Mouse (Mus musculus) heart, postnatal 0 days (tissue): ENCODE data around the gene BC028528. TPM values are rescaled to one million over a fixed set of nuclear protein-coding genes. Genes with fewer than 3 reads are reported as not detected.

ENCODE experiments used
- ATAC-seq: fragments of 200-750 bp; cut with Nextera tagmentation; 2 replicates; pipeline ENCODE4 v1.8.0; 2017; ENCODE audit warnings: low read depth, moderate number of reproducible peaks, moderate library complexity; ENCODE audit not compliant: insufficient read depth
- DNase-seq: peaks from one replicate; pipeline ENCODE4 v3.0.0-alpha.2; 2016; ENCODE audit warnings: low spot score
- H3K27ac ChIP-seq: fragments of 300-500 bp; sonication (generic); 2 replicates; pipeline ENCODE4 v1.5.1; 2014; ENCODE audit warnings: low read depth, mild to moderate bottlenecking
- H3K27me3 ChIP-seq: fragments of 300-500 bp; sonication (generic); 2 replicates; pipeline ENCODE4 v1.6.1; 2014; ENCODE audit warnings: low read length, mixed read lengths; ENCODE audit not compliant: control insufficient read depth, insufficient read depth
- H3K36me3 ChIP-seq: fragments of 300-500 bp; sonication (generic); replicated peaks from 2 replicates; pipeline ENCODE4 v1.6.1; 2014; ENCODE audit warnings: low read length, mixed read lengths; ENCODE audit not compliant: control insufficient read depth, insufficient read depth
- H3K4me1 ChIP-seq: fragments of 300-500 bp; sonication (generic); 2 replicates; pipeline ENCODE4 v1.6.1; 2014; ENCODE audit warnings: antibody characterized with exemption; ENCODE audit not compliant: control insufficient read depth, insufficient read depth
- H3K4me2 ChIP-seq: fragments of 300-500 bp; sonication (generic); 2 replicates; pipeline ENCODE4 v1.6.1; 2014; ENCODE audit warnings: low read depth, mild to moderate bottlenecking, low read length, moderate library complexity
- H3K4me3 ChIP-seq: fragments of 300-500 bp; sonication (generic); 2 replicates; pipeline ENCODE4 v1.5.1; 2014; ENCODE audit warnings: low read depth, low read length
- H3K9ac ChIP-seq: fragments of 300-500 bp; sonication (generic); replicated peaks from 2 replicates; pipeline ENCODE4 v1.6.1; 2014; ENCODE audit warnings: low read depth, low read length, mixed read lengths
- H3K9me3 ChIP-seq: fragments of 300-500 bp; sonication (generic); replicated peaks from 2 replicates; pipeline ENCODE4 v1.6.1; 2016; ENCODE audit warnings: low read length; ENCODE audit not compliant: control insufficient read depth
- CTCF ChIP-seq: IDR thresholded peaks from 2 replicates; pipeline ENCODE4 v1.5.1; 2016; ENCODE audit warnings: antibody characterized with exemption, control low read depth, low read depth
- EP300 ChIP-seq: IDR thresholded peaks from 2 replicates; pipeline ENCODE4 v1.6.1; 2016; ENCODE audit warnings: antibody characterized with exemption, low read depth
- WGBS: fragments of 180-500 bp; shearing (Covaris S2); extraction: QIAGEN DNeasy Blood & Tissue Kit; methylation state at CpG from one replicate; pipeline ENCODE4 v1.1.7; 2014; 5-methylcytosine and 5-hydroxymethylcytosine counted together
- polyA plus RNA-seq: library from polyadenylated mRNA; unstranded; fragments of >200 nt; fragmentation: Nextera tagmentation; extraction: Ambion mirVana; gene quantifications from 2 replicates; pipeline ENCODE4 v1.2.1, GENCODE M21; 2015
- total RNA-seq: library from RNA; depleted of rRNA; stranded (reverse); fragments of >200 nt; gene quantifications from 2 replicates; pipeline ENCODE4 v1.2.3, GENCODE M21; 2014; ENCODE audit warnings: low replicate concordance

The BC028528 gene
- total and polyA plus RNA-seq, 2 experiments from 2014 or later = 5.3 to 38.0 TPM

DNA sequence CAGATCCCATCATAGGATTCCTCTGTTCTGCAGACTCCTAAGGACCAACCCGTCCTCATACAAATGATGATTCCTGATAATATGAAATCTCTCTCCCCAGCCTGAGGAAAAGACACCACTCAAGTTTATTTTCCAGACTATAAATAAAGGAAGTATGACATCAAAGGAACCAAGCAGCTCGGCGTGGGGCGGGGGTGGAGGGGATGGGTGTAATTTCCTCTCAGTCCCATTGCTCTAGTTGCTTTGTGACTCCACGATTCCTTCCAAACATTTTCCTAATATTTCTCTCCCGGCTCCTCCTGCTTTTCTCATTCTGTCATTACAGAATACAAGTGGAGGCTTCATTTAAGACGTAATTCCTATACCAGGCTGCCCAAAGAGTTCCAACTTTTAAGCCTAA, 1.3 kb upstream of the BC028528 start:
- H3K27me3 ChIP-seq = no peaks in the 10 kb centered on the region
- H3K4me1 ChIP-seq = peaks cover 18% of the 10 kb centered on the region; the same call in 1 of the 2 replicates
- peak overlapping the region; percentile 64 for H3K4me2 ChIP-seq
- no peaks in the 10 kb centered on the region for H3K9me3 ChIP-seq
- H3K36me3 ChIP-seq = peaks cover 14% of the 10 kb centered on the region
- WGBS = 16% methylated on average over 7 of the region's 7 CpGs
- TF ChIP-seq EP300 (no peak), CTCF (no peak)
- peak overlapping the region; percentile 63 for H3K4me3 ChIP-seq
- peak overlapping the region; percentile 94 for H3K27ac ChIP-seq
- DNase-seq (peak; percentile 48), ATAC-seq (no peak)
- peak overlapping the region; percentile 47; the same call in 1 of the 2 replicates for H3K9ac ChIP-seq

- no peaks in the 10 kb centered on the region for H3K27me3 ChIP-seq
- H3K36me3 ChIP-seq = peaks cover 8% of the 10 kb centered on the region
- H3K4me1 ChIP-seq = peaks cover 18% of the 10 kb centered on the region; the same call in 1 of the 2 replicates
- H3K4me3 ChIP-seq = peak overlapping the region; percentile 40
- TF ChIP-seq CTCF (no peak), EP300 (no peak)
- H3K4me2 ChIP-seq = peak overlapping the region; percentile 64
- H3K9ac ChIP-seq = peak overlapping the region; percentile 40
- H3K9me3 ChIP-seq = no peaks in the 10 kb centered on the region
- 24% methylated on average over 11 of the region's 11 CpGs for WGBS
- H3K27ac ChIP-seq = peak overlapping the region; percentile 94
- DNase-seq (no peak), ATAC-seq (no peak)
Observed at GRCm38 (mm10) chr3:95892066-95893052, 554 bp upstream of the BC028528 start.

GRCm38 (mm10) chr3:95889664-95890063, 2.1 kb downstream of the BC028528 start:
- H3K4me2 ChIP-seq = peak overlapping the region; percentile 1; the same call in 1 of the 2 replicates
- H3K36me3 ChIP-seq = peaks cover 23% of the 10 kb centered on the region
- H3K4me3 ChIP-seq = no peak overlapping the region
- H3K4me1 ChIP-seq = peaks cover 13% of the 10 kb centered on the region; the same call in 1 of the 2 replicates
- no peak overlapping the region for H3K27ac ChIP-seq
- H3K9ac ChIP-seq = no peak overlapping the region
- 71% methylated on average over 3 of the region's 3 CpGs for WGBS
- TF ChIP-seq CTCF (no peak), EP300 (no peak)
- H3K9me3 ChIP-seq = no peaks in the 10 kb centered on the region
- ATAC-seq (no peak), DNase-seq (no peak)
- H3K27me3 ChIP-seq = no peaks in the 10 kb centered on the region

GRCm38 (mm10) chr3:95887596-95887995, 4.2 kb downstream of the BC028528 start:
- Histone ChIP-seq H3K9me3 (no peaks in the 10 kb centered on the region), H3K4me2 (no peak overlapping the region), H3K4me3 (no peak overlapping the region), H3K36me3 (peaks cover 27% of the 10 kb centered on the region), H3K4me1 (peaks cover 12% of the 10 kb centered on the region), H3K27me3 (no peaks in the 10 kb centered on the region), H3K27ac (no peak overlapping the region), H3K9ac (no peak overlapping the region)
- WGBS = 67% methylated on average over 4 of the region's 4 CpGs
- TF ChIP-seq CTCF = no peak
- no peak for TF ChIP-seq EP300
- no peak for ATAC-seq
- no peak for DNase-seq

GRCm38 (mm10) chr3:95884400-95884799, 7.4 kb downstream of the BC028528 start:
- Histone ChIP-seq H3K27me3 (no peaks in the 10 kb centered on the region), H3K4me2 (no peak overlapping the region), H3K4me3 (no peak overlapping the region), H3K36me3 (peaks cover 27% of the 10 kb centered on the region), H3K9me3 (no peaks in the 10 kb centered on the region), H3K9ac (no peak overlapping the region), H3K4me1 (peaks cover 7% of the 10 kb centered on the region), H3K27ac (no peak overlapping the region)
- TF ChIP-seq EP300 = no peak
- no peak for TF ChIP-seq CTCF
- ATAC-seq = no peak
- no peak for DNase-seq
- 88% methylated on average over 5 of the region's 5 CpGs for WGBS
